Mouse (Mus musculus) G1E (cell line): ENCODE results near the gene Cwc27. TPM values are rescaled to one million over a fixed set of nuclear protein-coding genes. Genes with fewer than 3 reads are reported as not detected.

Source experiments
- ATAC-seq: 2 replicates; pipeline ENCODE4 v1.8.0; 2016; ENCODE audit warnings: mild to moderate bottlenecking; ENCODE audit not compliant: insufficient number of reproducible peaks, poor library complexity, low FRiP score, severe bottlenecking; ENCODE audit errors: extremely low read depth
- DNase-seq: peaks from one replicate; pipeline ENCODE4 v3.0.0; 2012; ENCODE audit warnings: low spot score
- H3K27me3 ChIP-seq: 2 replicates; pipeline ENCODE4 v1.6.1; 2012; ENCODE audit warnings: mild to moderate bottlenecking, low read length, inconsistent platforms; ENCODE audit not compliant: insufficient read depth
- H3K36me3 ChIP-seq: replicated peaks from 2 replicates; pipeline ENCODE3; 2012; ENCODE audit warnings: mild to moderate bottlenecking, inconsistent platforms
- H3K4me1 ChIP-seq: 2 replicates; pipeline ENCODE4 v1.6.1; 2012; ENCODE audit warnings: low read depth, low read length, inconsistent platforms, mixed read lengths; ENCODE audit not compliant: insufficient read depth
- H3K4me3 ChIP-seq: 2 replicates; pipeline ENCODE4 v1.5.1; 2012; ENCODE audit warnings: low read depth, mild to moderate bottlenecking, inconsistent platforms, low read length, moderate library complexity, mixed read lengths
- H3K9me3 ChIP-seq: replicated peaks from 2 replicates; pipeline ENCODE4 v1.6.1; 2012; ENCODE audit warnings: inconsistent platforms
- CTCF ChIP-seq: IDR thresholded peaks from 2 replicates; pipeline ENCODE4 v1.5.1; 2012; ENCODE audit warnings: low read depth, low read length, inconsistent platforms, mixed read lengths
- GATA1 ChIP-seq: IDR thresholded peaks from 2 replicates; pipeline ENCODE4 v1.6.1; 2012; ENCODE audit warnings: borderline replicate concordance, low read length, inconsistent platforms, mixed read lengths
- GATA2 ChIP-seq: IDR thresholded peaks from 2 replicates; pipeline ENCODE4 v1.6.1; 2012; ENCODE audit warnings: low read depth, low read length, inconsistent platforms, borderline replicate concordance
- POLR2AphosphoS5 ChIP-seq: IDR thresholded peaks from 2 replicates; pipeline ENCODE4 v1.6.1; 2012; ENCODE audit warnings: low read depth, low read length, inconsistent platforms; ENCODE audit not compliant: insufficient replicate concordance
- TAL1 ChIP-seq: conservative IDR thresholded peaks from 2 replicates; pipeline ENCODE4 v1.6.1; 2012; ENCODE audit warnings: low read depth, low read length, inconsistent platforms, mixed read lengths
- polyA plus RNA-seq: library from polyadenylated mRNA; stranded (reverse); fragments of >175 nt; gene quantifications from 2 replicates; pipeline ENCODE4 v1.2.3, GENCODE M21; 2012
- total RNA-seq, 2 experiments: library from RNA; stranded (forward) in 1 of 2; stranded (reverse) in 1 of 2; fragments of 200-1000 nt in 1 of 2; fragments of >200 nt in 1 of 2; fragmentation: Nextera tagmentation in 1 of 2; gene quantifications; 2 replicates each; pipeline ENCODE4 v1.2.3; 2014 to 2017

Cwc27 gene
- total and polyA plus RNA-seq, 3 experiments = 5.1 to 73.0 (median 36.3) TPM

DNA sequence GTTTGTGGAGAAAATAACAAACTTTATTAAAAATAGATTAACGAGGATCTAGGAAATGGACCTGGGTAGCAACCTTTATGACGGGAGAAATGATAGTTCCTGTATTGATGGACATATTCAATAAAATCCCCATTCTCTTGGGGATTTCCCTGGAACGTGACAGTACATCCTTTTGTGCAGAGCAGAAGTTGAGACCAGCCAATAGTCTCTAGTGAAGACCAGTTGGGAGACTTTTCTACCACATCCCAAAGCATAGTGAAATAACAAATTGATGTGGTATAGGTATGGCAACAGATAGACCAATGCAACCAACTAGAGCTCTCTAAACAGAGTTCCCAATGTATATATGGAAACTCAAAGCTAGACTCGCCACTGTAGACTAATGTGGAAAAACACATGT lies 220.7 kb downstream of the Cwc27 start:
- no peak overlapping the region for H3K4me3 ChIP-seq
- no peak for TF ChIP-seq GATA2
- TF ChIP-seq POLR2AphosphoS5 = no peak
- TF ChIP-seq TAL1 = no peak
- TF ChIP-seq CTCF = no peak
- no peak for TF ChIP-seq GATA1
- H3K27me3 ChIP-seq = peaks cover 23% of the 10 kb centered on the region
- no peaks in the 10 kb centered on the region for H3K9me3 ChIP-seq
- no peak for DNase-seq
- no peak for ATAC-seq
- H3K4me1 ChIP-seq = no peaks in the 10 kb centered on the region
- H3K36me3 ChIP-seq = no peaks in the 10 kb centered on the region

DNA sequence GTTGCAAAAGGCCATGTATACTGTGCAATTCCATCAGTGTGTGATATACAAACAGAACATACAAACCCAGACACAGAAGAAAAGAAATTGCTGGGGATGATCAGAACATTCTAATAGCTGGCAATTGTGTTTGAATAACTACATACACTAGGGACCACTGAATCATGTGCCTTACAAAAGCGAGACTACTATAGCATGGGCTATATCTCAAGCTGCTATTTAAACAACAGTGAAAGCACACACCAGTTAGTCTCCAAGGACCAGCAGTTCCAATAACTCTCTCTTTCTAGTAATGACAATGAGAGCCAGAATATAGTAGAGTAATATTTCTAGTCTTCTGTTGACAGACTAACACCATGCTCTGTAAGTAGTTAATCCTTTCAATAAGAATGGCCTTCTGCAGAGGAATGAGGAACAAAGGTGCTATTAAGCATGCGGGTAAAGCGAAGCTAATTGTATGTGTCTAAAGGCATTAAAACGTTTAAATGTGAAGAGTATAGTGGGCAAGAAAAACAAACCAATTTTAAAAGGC lies 222.1 kb downstream of the Cwc27 start:
- TF ChIP-seq TAL1 (no peak), GATA2 (no peak), GATA1 (no peak), CTCF (no peak), POLR2AphosphoS5 (no peak)
- Histone ChIP-seq H3K4me1 (no peaks in the 10 kb centered on the region), H3K9me3 (no peaks in the 10 kb centered on the region), H3K27me3 (peaks cover 16% of the 10 kb centered on the region), H3K36me3 (no peaks in the 10 kb centered on the region), H3K4me3 (no peak overlapping the region)
- ATAC-seq = no peak
- no peak for DNase-seq

GRCm38 (mm10) chr13:104590931-104591330 lies 226.0 kb downstream of the Cwc27 start:
- no peaks in the 10 kb centered on the region for H3K36me3 ChIP-seq
- no peak for DNase-seq
- H3K4me1 ChIP-seq = no peaks in the 10 kb centered on the region
- H3K4me3 ChIP-seq = no peak overlapping the region
- no peak for TF ChIP-seq GATA2
- TF ChIP-seq CTCF = no peak
- no peak for TF ChIP-seq TAL1
- no peak for TF ChIP-seq POLR2AphosphoS5
- TF ChIP-seq GATA1 = no peak
- no peaks in the 10 kb centered on the region for H3K9me3 ChIP-seq
- H3K27me3 ChIP-seq = peaks cover 21% of the 10 kb centered on the region
- ATAC-seq = no peak

- Histone ChIP-seq H3K9me3 (no peaks in the 10 kb centered on the region), H3K36me3 (no peaks in the 10 kb centered on the region), H3K4me1 (no peaks in the 10 kb centered on the region), H3K4me3 (no peak overlapping the region), H3K27me3 (peaks cover 19% of the 10 kb centered on the region)
- no peak for TF ChIP-seq GATA1
- no peak for TF ChIP-seq TAL1
- no peak for TF ChIP-seq POLR2AphosphoS5
- TF ChIP-seq GATA2 = no peak
- no peak for TF ChIP-seq CTCF
- DNase-seq = no peak
- ATAC-seq = no peak
These were observed 226.8 kb downstream of the Cwc27 start for GRCm38 (mm10) chr13:104590097-104590607.

- TF ChIP-seq GATA2 = no peak
- TF ChIP-seq CTCF = no peak
- no peak for TF ChIP-seq TAL1
- TF ChIP-seq POLR2AphosphoS5 = no peak
- TF ChIP-seq GATA1 = no peak
- H3K4me3 ChIP-seq = no peak overlapping the region
- DNase-seq (no peak), ATAC-seq (no peak)
- H3K4me1 ChIP-seq = no peaks in the 10 kb centered on the region
- no peaks in the 10 kb centered on the region for H3K9me3 ChIP-seq
- peaks cover 18% of the 10 kb centered on the region for H3K27me3 ChIP-seq
- no peaks in the 10 kb centered on the region for H3K36me3 ChIP-seq
These were observed 228.6 kb downstream of the Cwc27 start for GRCm38 (mm10) chr13:104588383-104588782.

Other genes starting within 250 kb of the Cwc27 start
- gene Srek1ip1, start 24.7 kb downstream of the Cwc27 start, total RNA-seq (2014; fragmentation: Nextera tagmentation) = 49.1 and 58.1 TPM in 2 replicates
- 32.6 and 38.4 TPM in 2 replicates for gene Srek1ip1, start 24.7 kb downstream of the Cwc27 start, total RNA-seq (2017)
- gene Srek1ip1, start 24.7 kb downstream of the Cwc27 start, polyA plus RNA-seq = 1.5 and 3.5 TPM in 2 replicates
- not detected in 2 replicates for gene Shisal2b, start 46.8 kb upstream of the Cwc27 start, total RNA-seq (2014; fragmentation: Nextera tagmentation)
- gene Shisal2b, start 46.8 kb upstream of the Cwc27 start, total RNA-seq (2017) = not detected in 2 replicates
- not detected in 2 replicates for gene Shisal2b, start 46.8 kb upstream of the Cwc27 start, polyA plus RNA-seq
- gene Rgs7bp, start 237.8 kb upstream of the Cwc27 start, total RNA-seq (2014; fragmentation: Nextera tagmentation) = 0.15 TPM in 1 of 2 replicates, not detected in the other
- gene Rgs7bp, start 237.8 kb upstream of the Cwc27 start, total RNA-seq (2017) = under 0.01 and 0.16 TPM in 2 replicates
- gene Rgs7bp, start 237.8 kb upstream of the Cwc27 start, polyA plus RNA-seq = not detected in 2 replicates